Mouse (Mus musculus): Measurements from ENCODE around the gene C1galt1. TPM values are rescaled to one million over a fixed set of nuclear protein-coding genes. Genes with fewer than 3 reads are reported as not detected.

The C1galt1 gene
- total and polyA plus RNA-seq, 2 experiments = 4.7 to 29.8 TPM

DNA sequence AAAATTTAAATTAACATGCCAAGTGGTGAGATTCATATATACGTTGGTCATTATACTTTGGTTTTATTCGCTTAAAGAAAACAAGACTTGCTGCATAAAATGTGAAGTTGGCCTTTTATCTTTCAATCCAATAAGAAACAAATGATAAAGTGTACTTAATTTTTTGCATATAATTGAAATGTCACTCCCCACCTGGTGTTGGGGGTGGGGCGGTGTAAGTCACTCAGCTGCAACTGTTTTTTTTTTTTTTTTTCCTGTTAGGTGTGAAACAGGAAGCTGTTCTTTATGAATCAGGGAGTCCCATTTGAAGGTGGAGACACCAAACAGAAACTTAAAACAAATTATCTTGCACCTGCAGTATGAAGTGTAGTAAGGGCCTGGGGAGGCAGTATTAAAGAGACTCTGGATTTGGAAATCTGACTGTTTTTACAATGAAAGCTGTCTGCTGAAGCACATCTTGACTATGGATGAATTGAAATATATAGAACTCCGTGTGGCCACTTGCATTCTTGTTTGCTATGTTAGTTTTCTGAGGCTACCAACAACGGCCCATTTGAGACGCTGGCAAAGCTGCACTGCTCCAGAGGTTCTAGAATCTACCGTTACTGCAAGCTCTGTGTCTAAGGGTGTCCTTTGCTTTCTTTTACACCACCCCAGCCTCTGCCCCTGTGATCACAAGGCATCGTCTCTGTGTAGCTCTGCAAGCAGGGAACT, 2.2 kb downstream of the C1galt1 start:
- H3K4me1 ChIP-seq (ENCODE audit: control insufficient read depth, insufficient read depth, low read length) = peaks cover 24% of the 10 kb centered on the region
- peaks cover 30% of the 10 kb centered on the region for H3K79me2 ChIP-seq (ENCODE audit: control insufficient read depth, insufficient read depth, low read length)
- no peak for TF ChIP-seq CTCF (IDR thresholded peaks at IDR 0.05; ENCODE audit: low read depth, low read length)
- no peak for TF ChIP-seq POLR2A (IDR thresholded peaks at IDR 0.05; ENCODE audit: extremely low read depth, insufficient read depth, low read length)
- H3K27me3 ChIP-seq (ENCODE audit: control insufficient read depth, insufficient read depth, low read length) = no peaks in the 10 kb centered on the region
- no peaks in the 10 kb centered on the region for H3K36me3 ChIP-seq (ENCODE audit: control insufficient read depth, insufficient read depth, low read length)
- H3K9ac ChIP-seq (ENCODE audit: low read depth, low read length) = no peak overlapping the region; the same call in 1 of the 2 replicates
- H3K4me3 ChIP-seq (ENCODE audit: insufficient read depth, low read depth, low read length) = no peak overlapping the region
- 55% methylated on average over 8 of the region's 8 CpGs for WGBS
- DNase-seq (ENCODE audit: extremely low read depth, low read depth, low spot score) = no peak
- peak overlapping the region; percentile 71; the same call in 1 of the 2 replicates for H3K27ac ChIP-seq (replicated peaks; ENCODE audit: insufficient read depth, low read depth, low read length)

- Histone ChIP-seq H3K79me2 (ENCODE audit: control insufficient read depth, insufficient read depth, low read length) (peaks cover 33% of the 10 kb centered on the region), H3K4me3 (ENCODE audit: insufficient read depth, low read depth, low read length) (peak overlapping the region; percentile 47; the same call in 1 of the 2 replicates), H3K27me3 (ENCODE audit: control insufficient read depth, insufficient read depth, low read length) (no peaks in the 10 kb centered on the region), H3K27ac (replicated peaks; ENCODE audit: insufficient read depth, low read depth, low read length) (peak overlapping the region; percentile 71), H3K4me1 (ENCODE audit: control insufficient read depth, insufficient read depth, low read length) (peaks cover 26% of the 10 kb centered on the region), H3K9ac (ENCODE audit: low read depth, low read length) (peak overlapping the region; percentile 60; the same call in 1 of the 2 replicates), H3K36me3 (ENCODE audit: control insufficient read depth, insufficient read depth, low read length) (no peaks in the 10 kb centered on the region)
- 11% methylated on average over 6 of the region's 6 CpGs for WGBS
- TF ChIP-seq CTCF (IDR thresholded peaks at IDR 0.05; ENCODE audit: low read depth, low read length) (no peak), POLR2A (IDR thresholded peaks at IDR 0.05; ENCODE audit: extremely low read depth, insufficient read depth, low read length) (no peak)
- peak; percentile 86 for DNase-seq (ENCODE audit: extremely low read depth, low read depth, low spot score)
These were observed 3.4 kb downstream of the C1galt1 start for GRCm38 (mm10) chr6:7847890-7848508.

GRCm38 (mm10) chr6:7848714-7849113, 4.1 kb downstream of the C1galt1 start:
- Histone ChIP-seq H3K36me3 (ENCODE audit: control insufficient read depth, insufficient read depth, low read length) (no peaks in the 10 kb centered on the region), H3K4me1 (ENCODE audit: control insufficient read depth, insufficient read depth, low read length) (peaks cover 29% of the 10 kb centered on the region), H3K9ac (ENCODE audit: low read depth, low read length) (no peak overlapping the region), H3K4me3 (ENCODE audit: insufficient read depth, low read depth, low read length) (no peak overlapping the region), H3K27ac (replicated peaks; ENCODE audit: insufficient read depth, low read depth, low read length) (peak overlapping the region; percentile 39), H3K79me2 (ENCODE audit: control insufficient read depth, insufficient read depth, low read length) (peaks cover 36% of the 10 kb centered on the region), H3K27me3 (ENCODE audit: control insufficient read depth, insufficient read depth, low read length) (no peaks in the 10 kb centered on the region)
- DNase-seq (ENCODE audit: extremely low read depth, low read depth, low spot score) = no peak
- 79% methylated on average over 9 of the region's 9 CpGs for WGBS
- TF ChIP-seq POLR2A (IDR thresholded peaks at IDR 0.05; ENCODE audit: extremely low read depth, insufficient read depth, low read length) = no peak
- TF ChIP-seq CTCF (IDR thresholded peaks at IDR 0.05; ENCODE audit: low read depth, low read length) = no peak

DNA sequence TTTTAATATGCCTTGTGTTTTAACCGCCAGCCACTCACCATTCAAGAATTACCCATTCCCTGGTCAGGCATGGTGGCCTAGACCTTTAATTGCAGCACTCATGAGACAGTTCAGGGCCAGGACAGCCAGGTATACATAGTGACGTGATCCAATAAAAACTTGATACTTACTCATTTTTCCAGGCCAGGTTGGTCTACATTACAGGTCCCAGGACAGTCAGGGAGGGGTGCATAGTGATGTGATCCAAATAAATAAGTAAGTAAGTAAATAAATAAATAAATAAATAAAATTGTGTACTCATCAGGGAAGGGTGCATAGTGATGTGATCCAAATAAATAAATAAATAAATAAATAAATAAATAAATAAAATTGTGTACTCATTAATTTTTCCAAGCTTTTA, 6.4 kb downstream of the C1galt1 start:
- H3K36me3 ChIP-seq (ENCODE audit: control insufficient read depth, insufficient read depth, low read length) = no peaks in the 10 kb centered on the region
- H3K9ac ChIP-seq (ENCODE audit: low read depth, low read length) = no peak overlapping the region
- no peak overlapping the region for H3K4me3 ChIP-seq (ENCODE audit: insufficient read depth, low read depth, low read length)
- H3K27ac ChIP-seq (replicated peaks; ENCODE audit: insufficient read depth, low read depth, low read length) = no peak overlapping the region
- H3K79me2 ChIP-seq (ENCODE audit: control insufficient read depth, insufficient read depth, low read length) = peaks cover 42% of the 10 kb centered on the region
- H3K4me1 ChIP-seq (ENCODE audit: control insufficient read depth, insufficient read depth, low read length) = peaks cover 30% of the 10 kb centered on the region
- TF ChIP-seq CTCF (IDR thresholded peaks at IDR 0.05; ENCODE audit: low read depth, low read length) (no peak), POLR2A (IDR thresholded peaks at IDR 0.05; ENCODE audit: extremely low read depth, insufficient read depth, low read length) (no peak)
- no peaks in the 10 kb centered on the region for H3K27me3 ChIP-seq (ENCODE audit: control insufficient read depth, insufficient read depth, low read length)
- no peak for DNase-seq (ENCODE audit: extremely low read depth, low read depth, low spot score)
- 88% methylated on average over 2 of the region's 2 CpGs for WGBS

DNA sequence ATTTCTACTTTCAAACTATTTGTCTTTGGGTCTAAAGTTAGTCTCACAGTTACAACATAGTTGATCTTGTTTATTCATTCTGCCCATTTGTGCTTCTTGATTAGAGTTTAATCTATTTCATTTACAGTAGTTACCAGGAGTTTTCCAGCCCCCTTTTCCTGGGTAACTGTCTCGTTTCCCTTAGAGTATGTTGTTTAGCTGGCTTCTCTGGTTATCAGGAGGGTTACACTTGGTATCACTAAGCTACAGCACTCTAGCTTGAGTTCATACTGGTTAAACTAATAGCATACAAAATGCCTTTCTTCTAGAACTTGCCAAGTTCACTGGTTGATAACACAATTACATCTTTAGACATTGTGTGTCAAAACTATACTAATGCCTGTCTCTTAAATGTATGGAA, 8.3 kb downstream of the C1galt1 start:
- peak; percentile 47 for DNase-seq (ENCODE audit: extremely low read depth, low read depth, low spot score)
- WGBS = 14% methylated on average over 1 of the region's 1 CpGs
- TF ChIP-seq POLR2A (IDR thresholded peaks at IDR 0.05; ENCODE audit: extremely low read depth, insufficient read depth, low read length) (no peak), CTCF (IDR thresholded peaks at IDR 0.05; ENCODE audit: low read depth, low read length) (no peak)
- Histone ChIP-seq H3K9ac (ENCODE audit: low read depth, low read length) (no peak overlapping the region), H3K4me3 (ENCODE audit: insufficient read depth, low read depth, low read length) (no peak overlapping the region), H3K27me3 (ENCODE audit: control insufficient read depth, insufficient read depth, low read length) (no peaks in the 10 kb centered on the region), H3K4me1 (ENCODE audit: control insufficient read depth, insufficient read depth, low read length) (peaks cover 29% of the 10 kb centered on the region), H3K79me2 (ENCODE audit: control insufficient read depth, insufficient read depth, low read length) (peaks cover 38% of the 10 kb centered on the region), H3K36me3 (ENCODE audit: control insufficient read depth, insufficient read depth, low read length) (no peaks in the 10 kb centered on the region), H3K27ac (replicated peaks; ENCODE audit: insufficient read depth, low read depth, low read length) (no peak overlapping the region)

DNA sequence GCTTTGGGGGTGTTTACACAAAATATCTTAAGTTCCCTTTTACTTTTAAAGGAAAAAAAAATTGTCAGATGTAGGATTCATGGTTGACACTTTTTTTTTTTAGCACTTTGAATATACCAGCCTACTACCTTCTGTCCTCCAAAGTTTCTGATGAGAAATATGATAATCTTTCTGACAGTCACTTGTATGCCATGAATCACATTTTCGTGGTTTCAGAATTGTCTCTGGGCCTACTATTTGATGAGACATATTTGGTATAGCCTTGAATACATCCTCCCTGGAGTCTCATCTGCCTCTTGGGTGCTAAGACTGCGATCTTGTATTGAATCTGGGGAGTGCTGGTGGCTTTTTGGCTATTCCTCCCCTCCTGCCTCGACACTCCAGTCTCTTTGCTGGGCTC, 8.8 kb downstream of the C1galt1 start:
- Histone ChIP-seq H3K4me3 (ENCODE audit: insufficient read depth, low read depth, low read length) (no peak overlapping the region), H3K27ac (replicated peaks; ENCODE audit: insufficient read depth, low read depth, low read length) (no peak overlapping the region), H3K9ac (ENCODE audit: low read depth, low read length) (no peak overlapping the region), H3K27me3 (ENCODE audit: control insufficient read depth, insufficient read depth, low read length) (no peaks in the 10 kb centered on the region), H3K4me1 (ENCODE audit: control insufficient read depth, insufficient read depth, low read length) (peaks cover 25% of the 10 kb centered on the region), H3K79me2 (ENCODE audit: control insufficient read depth, insufficient read depth, low read length) (peaks cover 35% of the 10 kb centered on the region), H3K36me3 (ENCODE audit: control insufficient read depth, insufficient read depth, low read length) (no peaks in the 10 kb centered on the region)
- TF ChIP-seq CTCF (IDR thresholded peaks at IDR 0.05; ENCODE audit: low read depth, low read length) (no peak), POLR2A (IDR thresholded peaks at IDR 0.05; ENCODE audit: extremely low read depth, insufficient read depth, low read length) (no peak)
- no peak for DNase-seq (ENCODE audit: extremely low read depth, low read depth, low spot score)
- 88% methylated on average over 3 of the region's 3 CpGs for WGBS
